Mouse (Mus musculus) liver, embryonic 14.5 days (tissue): ENCODE measurements at regions not wholly inside any gene's neighbourhood (a gene's known extent, or its start where the extent isn't known, plus 50 kb on each side); places are given as distances from the start of the nearest gene placed in this dataset.

Experiments used
- ATAC-seq: fragments of 200-750 bp; cut with Nextera tagmentation; 2 replicates; pipeline ENCODE4 v1.8.0; 2017; ENCODE audit warnings: moderate number of reproducible peaks, mild to moderate bottlenecking, moderate library complexity; ENCODE audit not compliant: insufficient read depth
- DNase-seq, 3 experiments: peaks; one replicate each; pipeline ENCODE4 v3.0.0-alpha.2; 2012 to 2013; ENCODE audit warnings: low read depth in 3 of 3, low spot score in 3 of 3
- H3K27ac ChIP-seq: fragments of 300-500 bp; sonication (generic); 2 replicates; pipeline ENCODE4 v1.5.1; 2014; ENCODE audit warnings: moderate library complexity, mild to moderate bottlenecking, control low read depth, inconsistent platforms
- H3K27me3 ChIP-seq: fragments of 300-500 bp; sonication (generic); 2 replicates; pipeline ENCODE4 v1.6.1; 2014; ENCODE audit warnings: mild to moderate bottlenecking, low read length, moderate library complexity; ENCODE audit not compliant: control insufficient read depth, insufficient read depth
- H3K36me3 ChIP-seq: fragments of 300-500 bp; sonication (generic); replicated peaks from 2 replicates; pipeline ENCODE4 v1.6.1; 2014; ENCODE audit warnings: low read depth; ENCODE audit not compliant: control insufficient read depth, insufficient read depth
- H3K4me1 ChIP-seq, 2 experiments: fragments of 200-500 bp in 1 of 2; fragments of 300-500 bp in 1 of 2; sonication (generic) in 1 of 2; replicated peaks; 2 replicates each; pipeline ENCODE4 v1.6.1; 2012 to 2014; ENCODE audit warnings: antibody characterized with exemption in 1 of 2, inconsistent platforms in 1 of 2, low read length in 1 of 2; ENCODE audit not compliant: control insufficient read depth in 2 of 2, insufficient read depth in 2 of 2
- H3K4me2 ChIP-seq: fragments of 300-500 bp; sonication (generic); 2 replicates; pipeline ENCODE4 v1.6.1; 2014; ENCODE audit warnings: low read depth, mild to moderate bottlenecking, control low read depth, moderate library complexity
- H3K4me3 ChIP-seq, 2 experiments: fragments of 200-500 bp in 1 of 2; fragments of 300-500 bp in 1 of 2; sonication (generic) in 1 of 2; 2 replicates each; pipeline ENCODE4 v1.5.1; 2012 to 2014; ENCODE audit warnings: low read depth in 2 of 2, low read length in 2 of 2, mild to moderate bottlenecking in 2 of 2, control low read depth in 1 of 2, inconsistent platforms in 1 of 2, moderate library complexity in 1 of 2; ENCODE audit not compliant: insufficient read depth in 1 of 2
- H3K9ac ChIP-seq: fragments of 300-500 bp; sonication (generic); replicated peaks from 2 replicates; pipeline ENCODE4 v1.6.1; 2014; ENCODE audit warnings: mild to moderate bottlenecking, control low read depth, moderate library complexity
- H3K9me3 ChIP-seq: fragments of 300-500 bp; sonication (generic); 2 replicates; pipeline ENCODE4 v1.6.1; 2016; ENCODE audit warnings: low read length, mixed read lengths; ENCODE audit not compliant: control insufficient read depth
- CTCF ChIP-seq: IDR thresholded peaks from 2 replicates; pipeline ENCODE4 v1.5.1; 2016; ENCODE audit warnings: antibody characterized with exemption, low read depth, control low read depth
- EP300 ChIP-seq: IDR thresholded peaks from 2 replicates; pipeline ENCODE4 v1.6.1; 2016; ENCODE audit warnings: antibody characterized with exemption, low read depth
- WGBS: fragments of 180-500 bp; shearing (Covaris S2); extraction: QIAGEN DNeasy Blood & Tissue Kit; methylation state at CpG from one replicate; pipeline ENCODE4 v1.1.7; 2014; ENCODE audit not compliant: insufficient replicate concordance; 5-methylcytosine and 5-hydroxymethylcytosine counted together

DNA sequence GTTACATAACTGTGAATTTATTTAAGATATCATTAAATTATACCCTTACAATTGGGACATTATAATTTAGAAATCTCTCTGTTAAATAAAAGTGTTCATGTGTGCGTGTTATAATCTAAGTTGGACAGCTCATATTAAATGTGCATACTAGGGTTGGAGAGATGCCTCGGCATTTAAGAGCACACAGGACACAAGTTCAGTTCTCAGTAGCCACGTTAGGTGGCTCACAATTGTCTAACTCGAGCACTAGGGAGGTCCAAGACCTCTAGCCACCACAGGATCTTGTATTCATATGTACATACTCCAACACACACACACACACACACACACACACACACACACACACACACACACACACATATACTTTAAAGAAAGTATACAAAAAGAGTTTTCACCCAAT lies 56.0 kb downstream of the Foxf2 start:
- no peak for DNase-seq
- no peak overlapping the region for H3K4me2 ChIP-seq
- H3K9me3 ChIP-seq = no peaks in the 10 kb centered on the region
- TF ChIP-seq EP300 (no peak), CTCF (no peak)
- no peak overlapping the region for H3K27ac ChIP-seq
- no peak for ATAC-seq
- H3K4me3 ChIP-seq = no peak overlapping the region
- H3K36me3 ChIP-seq = no peaks in the 10 kb centered on the region
- no peaks in the 10 kb centered on the region for H3K27me3 ChIP-seq
- H3K4me1 ChIP-seq = no peaks in the 10 kb centered on the region
- WGBS = 42% methylated on average over 4 of the region's 4 CpGs
- H3K9ac ChIP-seq = no peak overlapping the region

DNA sequence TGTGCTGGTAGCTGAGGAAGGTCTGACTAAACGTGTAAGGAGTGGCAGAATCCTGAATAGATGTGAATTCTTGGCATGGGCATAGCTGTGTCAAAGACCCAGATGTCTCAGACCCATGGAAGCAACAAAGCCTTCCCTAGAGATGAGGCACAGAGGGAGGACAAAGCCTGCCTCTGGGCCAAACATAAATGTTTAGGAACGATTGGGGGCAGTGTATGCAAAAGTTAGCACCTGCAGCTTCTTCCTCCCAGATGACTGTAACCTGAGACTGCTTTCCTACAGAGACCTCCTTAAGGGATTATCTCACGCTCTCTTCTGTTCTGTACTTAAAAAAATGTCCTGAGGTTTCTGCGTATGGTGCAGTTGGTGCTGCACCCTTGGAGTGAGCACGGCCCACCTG lies 57.7 kb downstream of the Foxf2 start:
- Histone ChIP-seq H3K27ac (no peak overlapping the region), H3K27me3 (no peaks in the 10 kb centered on the region), H3K36me3 (no peaks in the 10 kb centered on the region), H3K9me3 (no peaks in the 10 kb centered on the region), H3K4me3 (no peak overlapping the region), H3K9ac (no peak overlapping the region), H3K4me2 (no peak overlapping the region), H3K4me1 (no peaks in the 10 kb centered on the region)
- WGBS = 40% methylated on average over 5 of the region's 5 CpGs
- no peak for ATAC-seq
- TF ChIP-seq CTCF (no peak), EP300 (no peak)
- no peak for DNase-seq

DNA sequence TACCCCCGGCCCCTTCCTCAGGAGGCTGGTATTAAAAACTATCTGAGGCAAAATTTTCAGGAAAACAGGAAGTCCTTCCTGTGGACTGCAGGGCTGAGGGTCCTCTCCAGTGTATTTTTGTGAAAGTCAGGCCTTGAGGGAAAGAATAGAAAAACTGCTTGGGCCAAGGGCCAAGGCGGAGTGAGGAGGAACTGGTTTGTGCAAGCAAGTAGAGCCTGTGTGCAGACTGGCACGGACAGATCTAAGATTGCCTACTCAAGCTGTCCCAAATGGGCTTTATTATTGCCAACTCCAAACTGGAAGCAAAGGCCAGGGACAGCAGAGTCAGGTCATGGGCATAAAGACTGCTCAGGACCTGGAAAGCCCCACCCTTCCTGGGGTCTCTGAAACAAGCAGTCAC lies 62.9 kb downstream of the Foxf2 start:
- H3K4me2 ChIP-seq = no peak overlapping the region
- no peak overlapping the region for H3K4me3 ChIP-seq
- WGBS = 62% methylated on average over 3 of the region's 3 CpGs
- ATAC-seq = no peak
- no peak for DNase-seq
- H3K27me3 ChIP-seq = no peaks in the 10 kb centered on the region
- H3K9ac ChIP-seq = no peak overlapping the region
- no peaks in the 10 kb centered on the region for H3K4me1 ChIP-seq
- no peaks in the 10 kb centered on the region for H3K36me3 ChIP-seq
- H3K9me3 ChIP-seq = no peaks in the 10 kb centered on the region
- no peak for TF ChIP-seq CTCF
- TF ChIP-seq EP300 = no peak
- no peak overlapping the region for H3K27ac ChIP-seq

DNA sequence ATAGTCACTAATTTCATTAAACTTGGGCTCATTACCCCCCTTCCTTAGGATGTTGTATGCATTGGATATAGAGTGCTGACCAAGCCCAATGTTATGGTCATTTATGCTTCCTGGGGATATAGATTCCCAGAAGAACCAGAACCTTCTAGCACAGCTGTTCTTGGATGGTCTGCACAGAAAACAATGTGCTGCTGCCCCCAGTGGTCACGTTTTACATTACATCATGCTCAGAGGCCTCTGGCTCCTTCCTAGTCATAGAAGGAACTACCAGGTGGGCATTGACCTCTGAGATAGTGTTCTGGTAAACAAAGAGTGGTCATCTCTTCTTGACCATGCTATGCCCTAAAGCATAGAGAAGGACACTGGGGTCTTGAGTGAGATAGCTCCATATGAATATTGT lies 63.7 kb downstream of the Foxf2 start:
- no peak for TF ChIP-seq EP300
- peak; percentile 48 for TF ChIP-seq CTCF
- 0% methylated on average over 1 of the region's 1 CpGs for WGBS

DNA sequence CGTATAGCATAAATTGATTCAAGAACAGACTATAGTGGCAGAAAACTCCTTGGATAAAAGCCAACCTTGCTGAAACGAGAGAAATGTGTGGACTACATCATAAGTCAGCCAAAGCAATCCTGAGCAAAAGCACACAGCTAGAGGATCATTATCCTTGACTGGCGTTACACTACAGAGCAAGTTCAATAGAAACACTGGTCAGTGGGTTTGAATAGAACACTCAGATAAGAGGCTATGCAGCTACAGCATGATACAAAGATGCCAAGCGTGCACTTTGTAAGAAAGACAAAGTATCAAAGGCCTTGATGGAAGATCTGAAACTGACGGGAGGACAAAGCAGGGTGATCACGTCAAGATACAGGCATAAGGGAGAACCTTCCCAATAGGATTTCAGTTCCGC lies 70.1 kb downstream of the Foxf2 start:
- TF ChIP-seq EP300 (no peak), CTCF (no peak)
- no peaks in the 10 kb centered on the region for H3K9me3 ChIP-seq
- no peak overlapping the region for H3K27ac ChIP-seq
- no peak for ATAC-seq
- WGBS = 42% methylated on average over 7 of the region's 7 CpGs
- no peak overlapping the region for H3K9ac ChIP-seq
- H3K36me3 ChIP-seq = no peaks in the 10 kb centered on the region
- DNase-seq = no peak
- no peak overlapping the region for H3K4me3 ChIP-seq
- H3K4me2 ChIP-seq = no peak overlapping the region
- H3K27me3 ChIP-seq = no peaks in the 10 kb centered on the region
- H3K4me1 ChIP-seq = no peaks in the 10 kb centered on the region

More for the DNA sequence above, 63.7 kb downstream of the Foxf2 start:
- Histone ChIP-seq H3K27me3 (no peaks in the 10 kb centered on the region), H3K9ac (no peak overlapping the region), H3K27ac (no peak overlapping the region), H3K36me3 (no peaks in the 10 kb centered on the region), H3K4me2 (no peak overlapping the region), H3K4me1 (no peaks in the 10 kb centered on the region), H3K9me3 (no peaks in the 10 kb centered on the region), H3K4me3 (no peak overlapping the region)
- DNase-seq (no peak), ATAC-seq (no peak)

DNA sequence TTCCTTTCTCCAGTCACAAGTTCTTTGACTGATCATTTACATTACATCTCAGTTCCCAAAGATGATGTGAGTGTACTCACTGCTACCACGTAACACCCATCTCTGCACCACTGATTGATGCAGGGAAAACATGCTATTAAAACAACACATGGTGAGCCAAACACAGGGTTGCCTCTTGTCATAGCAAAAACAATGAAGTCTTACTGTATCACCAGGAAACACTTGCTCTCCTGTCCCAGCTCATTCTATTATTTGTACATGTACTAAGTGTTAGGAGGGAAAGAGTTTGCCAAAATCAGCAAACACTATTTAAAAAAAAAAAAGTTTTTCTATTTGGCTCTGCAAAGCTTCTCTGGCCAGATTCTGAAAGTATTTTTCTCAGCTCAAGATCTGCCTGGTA lies 78.6 kb downstream of the Foxf2 start:
- Histone ChIP-seq H3K27ac (no peak overlapping the region), H3K4me2 (no peak overlapping the region), H3K27me3 (no peaks in the 10 kb centered on the region), H3K9me3 (no peaks in the 10 kb centered on the region), H3K4me1 (no peaks in the 10 kb centered on the region), H3K4me3 (no peak overlapping the region), H3K9ac (no peak overlapping the region), H3K36me3 (no peaks in the 10 kb centered on the region)
- WGBS = 46% methylated on average over 1 of the region's 1 CpGs
- TF ChIP-seq CTCF (no peak), EP300 (no peak)
- DNase-seq = no peak
- ATAC-seq = no peak
